Comparison of ENCODE assay signal across 9 mouse cellular contexts in genomic region chr7:123983177-123984046, GRCm38 (mm10). TPM values are rescaled to one million over a fixed set of nuclear protein-coding genes. Genes with fewer than 3 reads are reported as not detected.
DNase-seq lines count a peak whose midpoint lies in the region; ATAC-seq and TF ChIP-seq lines count a peak whose summit lies in the region.
"Had no signal": no experiment of that assay in that cellular context is flagged by ENCODE, and none has a peak within 500 bp of the region (broad histone marks: within the 10 kb centered on the region; RNA-seq: fewer than 3 reads in every experiment).

No protein-coding gene starts in this region.

- peak overlapping the region; percentile 39 for H3K9ac ChIP-seq in embryonic facial prominence, embryonic 11.5 days (replicated peaks; ENCODE audit: low read length)
- peak overlapping the region; percentile 76 for H3K9ac ChIP-seq in hindbrain, embryonic 14.5 days
- H3K9ac ChIP-seq in midbrain, embryonic 16.5 days (ENCODE audit: low read depth, low read length), result peak overlapping the region; percentile 49
- H3K9ac ChIP-seq: liver, embryonic 14.5 days had no signal

- peaks cover 54% of the 10 kb centered on the region for H3K27me3 ChIP-seq in embryonic facial prominence, embryonic 11.5 days (ENCODE audit: control insufficient read depth, insufficient read depth, low read length)
- peaks cover 75% of the 10 kb centered on the region for H3K27me3 ChIP-seq in hindbrain, embryonic 14.5 days (ENCODE audit: control insufficient read depth, insufficient read depth, low read length)
- H3K27me3 ChIP-seq in midbrain, embryonic 16.5 days (ENCODE audit: control insufficient read depth, insufficient read depth, low read depth, low read length), result peaks cover 5% of the 10 kb centered on the region

- peak overlapping the region; percentile 74; the same call in 1 of the 2 replicates for H3K27ac ChIP-seq in layer of hippocampus, adult 2 months
- no peak overlapping the region for H3K27ac ChIP-seq in embryonic facial prominence, embryonic 11.5 days (replicated peaks; ENCODE audit: low read depth, low read length)
- no peak overlapping the region for H3K27ac ChIP-seq in hindbrain, embryonic 14.5 days
- peak overlapping the region; percentile 25; the same call in 1 of the 2 replicates for H3K27ac ChIP-seq in midbrain, embryonic 16.5 days (ENCODE audit: low read length)
- H3K27ac ChIP-seq: liver, embryonic 14.5 days had no signal

- no peak for TF ChIP-seq CTCF in layer of hippocampus, adult 2 months (conservative IDR thresholded peaks at IDR 0.05)

- H3K4me1 ChIP-seq in embryonic facial prominence, embryonic 11.5 days (ENCODE audit: control insufficient read depth, insufficient read depth, low read length), result 0 out of 2 replicates have a peak, but pooled peaks cover 4% of the 10 kb centered on the region
- peaks cover 4% of the 10 kb centered on the region; the same call in 1 of the 2 replicates for H3K4me1 ChIP-seq in hindbrain, embryonic 14.5 days (replicated peaks; ENCODE audit: control insufficient read depth, insufficient read depth, low read length)
- H3K4me1 ChIP-seq in midbrain, embryonic 16.5 days (ENCODE audit: control insufficient read depth, insufficient read depth, low read length), result peaks cover 9% of the 10 kb centered on the region; the same call in 1 of the 2 replicates

- H3K4me2 ChIP-seq in embryonic facial prominence, embryonic 11.5 days (ENCODE audit: low read depth, low read length), result peak overlapping the region; percentile 99
- H3K4me2 ChIP-seq in hindbrain, embryonic 14.5 days (replicated peaks), result peak overlapping the region; percentile 92
- peak overlapping the region; percentile 79 for H3K4me2 ChIP-seq in midbrain, embryonic 16.5 days (ENCODE audit: low read length)

- DNase-seq in layer of hippocampus, adult 2 months (ENCODE audit: low spot score in 2 of 2), result no peak
- no peak for DNase-seq in layer of hippocampus, adult 11-12 months (ENCODE audit: low spot score)
- peak; percentile 17 for DNase-seq in embryonic facial prominence, embryonic 11.5 days (ENCODE audit: low spot score)
- DNase-seq in hindbrain, embryonic 14.5 days (ENCODE audit: low spot score), result no peak
- no peak for DNase-seq in gastrocnemius, postnatal 14 days

- 0 out of 2 replicates have a peak, but pooled peaks have one; percentile 34 for ATAC-seq in embryonic facial prominence, embryonic 11.5 days (replicated peaks; ENCODE audit: insufficient number of reproducible peaks, low FRiP score, low TSS enrichment, low read depth)
- ATAC-seq in hindbrain, embryonic 14.5 days (ENCODE audit: low FRiP score), result peak; percentile 48; the same call in 1 of the 2 replicates
- ATAC-seq in midbrain, embryonic 16.5 days, result peak; percentile 43; the same call in 1 of the 2 replicates
- ATAC-seq in megakaryocyte-erythroid progenitor cell, adult 5-6 weeks (replicated peaks; ENCODE audit: low FRiP score, low TSS enrichment, poor library complexity, severe bottlenecking), result no peak
- no peak for ATAC-seq in erythroblast, adult 5-6 weeks (replicated peaks; ENCODE audit: low FRiP score, poor library complexity, severe bottlenecking)

- no peaks in the 10 kb centered on the region for H3K36me3 ChIP-seq in embryonic facial prominence, embryonic 11.5 days (replicated peaks; ENCODE audit: control insufficient read depth, insufficient read depth, low read depth, low read length)
- no peaks in the 10 kb centered on the region for H3K36me3 ChIP-seq in hindbrain, embryonic 14.5 days (replicated peaks; ENCODE audit: control insufficient read depth, insufficient read depth)
- no peaks in the 10 kb centered on the region for H3K36me3 ChIP-seq in midbrain, embryonic 16.5 days (ENCODE audit: control insufficient read depth, insufficient read depth, low read length)

- 1% methylated on average over 84 of the region's 97 CpGs for WGBS in embryonic facial prominence, embryonic 11.5 days
- under 1% methylated on average over 63 of the region's 97 CpGs for whole genome bisulfite sequencing in hindbrain, embryonic 14.5 days
- under 1% methylated on average over 80 of the region's 97 CpGs for WGBS in midbrain, embryonic 16.5 days

- no peaks in the 10 kb centered on the region for H3K9me3 ChIP-seq in embryonic facial prominence, embryonic 11.5 days (replicated peaks; ENCODE audit: control insufficient read depth, low read length)
- H3K9me3 ChIP-seq in hindbrain, embryonic 14.5 days (ENCODE audit: control insufficient read depth, low read length), result no peaks in the 10 kb centered on the region
- H3K9me3 ChIP-seq in midbrain, embryonic 16.5 days (replicated peaks; ENCODE audit: control insufficient read depth, low read length, poor library complexity, severe bottlenecking), result no peaks in the 10 kb centered on the region

- H3K4me3 ChIP-seq in layer of hippocampus, adult 2 months, result peak overlapping the region; percentile 56
- peak overlapping the region; percentile 60 for H3K4me3 ChIP-seq in embryonic facial prominence, embryonic 11.5 days (ENCODE audit: low read depth, low read length)
- peak overlapping the region; percentile 76 for H3K4me3 ChIP-seq in hindbrain, embryonic 14.5 days (replicated peaks; ENCODE audit: low read length)
- H3K4me3 ChIP-seq in midbrain, embryonic 16.5 days (ENCODE audit: low read depth, low read length), result peak overlapping the region; percentile 69

- intact Hi-C loops in gastrocnemius, postnatal 14 days (cut with DNase I; ENCODE audit: low total_unique reads), result no loop called here

RNA-seq across cellular contexts. Expression of gene Hs3st4, which starts 0.7 kb away (rescaled TPM):
- 100 to 1,000 TPM in 1 of 2 experiments, 10 to 100 TPM in 1; 92.2 to 107 TPM for total RNA-seq in layer of hippocampus, adult 2 months (2021)
- 0.08 and 0.14 TPM in 2 replicates for polyA plus RNA-seq in embryonic facial prominence, embryonic 11.5 days (2014; fragmentation: Nextera tagmentation; extraction: Ambion mirVana)
- polyA plus RNA-seq in hindbrain, embryonic 14.5 days (2014; fragmentation: Nextera tagmentation; extraction: Ambion mirVana), result 8.9 and 9.7 TPM in 2 replicates
- 19.5 and 20.3 TPM in 2 replicates for polyA plus RNA-seq in midbrain, embryonic 16.5 days (2015; fragmentation: Nextera tagmentation; extraction: Ambion mirVana)
- total RNA-seq in gastrocnemius, postnatal 14 days (2021), result not detected
- not detected in 2 replicates for total RNA-seq in megakaryocyte-erythroid progenitor cell, adult 5-6 weeks (2014; fragmentation: Nextera tagmentation)
- total RNA-seq in megakaryocyte-erythroid progenitor cell, adult 5-6 weeks (2017), result not detected in 2 replicates
- total RNA-seq in erythroblast, adult 5-6 weeks (2015; ENCODE audit: low replicate concordance), result not detected in 2 replicates
- not detected in 2 replicates for total RNA-seq in erythroblast, adult 5-6 weeks (2017; ENCODE audit: low replicate concordance)
- polyA plus RNA-seq: liver, embryonic 14.5 days had no signal

Comparison
In these comparisons a context has a peak if more than half of its experiments do, and no peak if none do; other contexts are left out.
1. H3K27ac ChIP-seq: peak in layer of hippocampus, adult 2 months (single experiment) and midbrain, embryonic 16.5 days (single experiment); none in embryonic facial prominence, embryonic 11.5 days (single experiment) and hindbrain, embryonic 14.5 days (single experiment).
2. ATAC-seq: peak in embryonic facial prominence, embryonic 11.5 days (single experiment), hindbrain, embryonic 14.5 days (single experiment) and midbrain, embryonic 16.5 days (single experiment); none in megakaryocyte-erythroid progenitor cell, adult 5-6 weeks (single experiment) and erythroblast, adult 5-6 weeks (single experiment).
3. RNA of gene Hs3st4, which starts 0.7 kb away (total RNA-seq): 92.2 to 107 TPM in layer of hippocampus, adult 2 months; not detected in gastrocnemius, postnatal 14 days, not detected in megakaryocyte-erythroid progenitor cell, adult 5-6 weeks and not detected in erythroblast, adult 5-6 weeks; every median in the first group is over 10 times any median in the second.
4. Peak in every context shown above with its lines, with median percentiles within 50 percentile points of each other: H3K4me3 ChIP-seq, H3K4me2 ChIP-seq and H3K9ac ChIP-seq.